Mouse (Mus musculus): ENCODE results near the gene Ppa1. TPM values are rescaled to one million over a fixed set of nuclear protein-coding genes. Genes with fewer than 3 reads are reported as not detected.
"Not testable (repeated sequence)": the region's sequence is repeated elsewhere in the genome, so short reads cannot be mapped to it uniquely, and the experiment has no call there.

Gene Ppa1
- polyA plus RNA-seq, 1 experiment from 2014 or later = 193 TPM

- H3K9me3 ChIP-seq (replicated peaks); H3K9ac ChIP-seq; H3K27ac ChIP-seq; H3K4me2 ChIP-seq; H3K36me3 ChIP-seq; H3K4me3 ChIP-seq (replicated peaks); ATAC-seq (replicated peaks; ENCODE audit: low FRiP score): not testable (repeated sequence)
- WGBS = 83% methylated on average over 3 of the region's 3 CpGs
- Histone ChIP-seq H3K27me3 (peaks cover 41% of the 10 kb centered on the region), H3K4me1 (peaks cover 22% of the 10 kb centered on the region)
Measured at GRCm38 (mm10) chr10:61623874-61624273, 24.5 kb upstream of the Ppa1 start.

GRCm38 (mm10) chr10:61624771-61625170, 23.6 kb upstream of the Ppa1 start:
- ATAC-seq (replicated peaks; ENCODE audit: low FRiP score) = no peak
- 14% methylated on average over 5 of the region's 5 CpGs for WGBS
- peak overlapping the region; percentile 42; the same call in 1 of the 2 replicates for H3K4me3 ChIP-seq (replicated peaks)
- no peak overlapping the region for H3K27ac ChIP-seq
- H3K4me1 ChIP-seq = peaks cover 22% of the 10 kb centered on the region
- no peaks in the 10 kb centered on the region for H3K36me3 ChIP-seq
- peak overlapping the region; percentile 82 for H3K4me2 ChIP-seq
- H3K9me3 ChIP-seq (replicated peaks) = no peaks in the 10 kb centered on the region
- H3K9ac ChIP-seq = peak overlapping the region; percentile 11; the same call in 1 of the 2 replicates
- peaks cover 39% of the 10 kb centered on the region for H3K27me3 ChIP-seq

GRCm38 (mm10) chr10:61625381-61626257, 22.7 kb upstream of the Ppa1 start:
- H3K27ac ChIP-seq = no peak overlapping the region
- ATAC-seq (replicated peaks; ENCODE audit: low FRiP score) = peak; percentile 58; the same call in 1 of the 2 replicates
- H3K36me3 ChIP-seq = no peaks in the 10 kb centered on the region
- no peaks in the 10 kb centered on the region for H3K9me3 ChIP-seq (replicated peaks)
- 3% methylated on average over 74 of the region's 74 CpGs for WGBS
- peaks cover 22% of the 10 kb centered on the region for H3K4me1 ChIP-seq
- H3K4me3 ChIP-seq (replicated peaks) = peak overlapping the region; percentile 42
- peaks cover 39% of the 10 kb centered on the region for H3K27me3 ChIP-seq
- H3K9ac ChIP-seq = peak overlapping the region; percentile 11; the same call in 1 of the 2 replicates
- peak overlapping the region; percentile 82 for H3K4me2 ChIP-seq

GRCm38 (mm10) chr10:61626551-61626950, 21.8 kb upstream of the Ppa1 start:
- WGBS = 90% methylated on average over 3 of the region's 3 CpGs
- ATAC-seq (replicated peaks; ENCODE audit: low FRiP score) = no peak

GRCm38 (mm10) chr10:61627195-61627937, 21.0 kb upstream of the Ppa1 start:
- no peak overlapping the region for H3K9ac ChIP-seq
- H3K36me3 ChIP-seq = no peaks in the 10 kb centered on the region
- no peak for ATAC-seq (replicated peaks; ENCODE audit: low FRiP score)
- WGBS = 63% methylated on average over 15 of the region's 15 CpGs
- peaks cover 39% of the 10 kb centered on the region for H3K27me3 ChIP-seq
- no peaks in the 10 kb centered on the region for H3K9me3 ChIP-seq (replicated peaks)
- H3K4me1 ChIP-seq = peaks cover 22% of the 10 kb centered on the region
- H3K4me2 ChIP-seq = no peak overlapping the region
- no peak overlapping the region for H3K4me3 ChIP-seq (replicated peaks)
- no peak overlapping the region for H3K27ac ChIP-seq

More at GRCm38 (mm10) chr10:61626551-61626950, 21.8 kb upstream of the Ppa1 start:
- Histone ChIP-seq H3K4me3 (replicated peaks) (no peak overlapping the region), H3K9ac (no peak overlapping the region), H3K9me3 (replicated peaks) (no peaks in the 10 kb centered on the region), H3K4me2 (no peak overlapping the region), H3K4me1 (peaks cover 22% of the 10 kb centered on the region), H3K27ac (no peak overlapping the region), H3K27me3 (peaks cover 39% of the 10 kb centered on the region), H3K36me3 (no peaks in the 10 kb centered on the region)

GRCm38 (mm10) chr10:61627938-61628250, 20.5 kb upstream of the Ppa1 start:
- no peaks in the 10 kb centered on the region for H3K9me3 ChIP-seq (replicated peaks)
- no peak overlapping the region for H3K4me3 ChIP-seq (replicated peaks)
- 65% methylated on average over 4 of the region's 4 CpGs for WGBS
- H3K4me2 ChIP-seq = no peak overlapping the region
- no peak overlapping the region for H3K9ac ChIP-seq
- peaks cover 39% of the 10 kb centered on the region for H3K27me3 ChIP-seq
- no peak for ATAC-seq (replicated peaks; ENCODE audit: low FRiP score)
- H3K4me1 ChIP-seq = peaks cover 22% of the 10 kb centered on the region
- no peaks in the 10 kb centered on the region for H3K36me3 ChIP-seq
- no peak overlapping the region for H3K27ac ChIP-seq

- WGBS = 57% methylated on average over 10 of the region's 10 CpGs
- no peak overlapping the region for H3K9ac ChIP-seq
- H3K27me3 ChIP-seq = no peaks in the 10 kb centered on the region
- no peak overlapping the region for H3K4me3 ChIP-seq (replicated peaks)
- ATAC-seq (replicated peaks; ENCODE audit: low FRiP score) = no peak
- no peak overlapping the region for H3K27ac ChIP-seq
- H3K4me2 ChIP-seq = no peak overlapping the region
- H3K4me1 ChIP-seq = no peaks in the 10 kb centered on the region
- H3K9me3 ChIP-seq (replicated peaks) = 0 out of 2 replicates have a peak, but pooled peaks cover 2% of the 10 kb centered on the region
- no peaks in the 10 kb centered on the region for H3K36me3 ChIP-seq
Measured at GRCm38 (mm10) chr10:61632445-61632844, 15.9 kb upstream of the Ppa1 start.

GRCm38 (mm10) chr10:61637055-61637454, 11.3 kb upstream of the Ppa1 start:
- 0 out of 2 replicates have a peak, but pooled peaks cover 2% of the 10 kb centered on the region for H3K9me3 ChIP-seq (replicated peaks)
- 77% methylated on average over 7 of the region's 7 CpGs for WGBS

GRCm38 (mm10) chr10:61640363-61640762, 8.0 kb upstream of the Ppa1 start:
- Histone ChIP-seq H3K4me1 (no peaks in the 10 kb centered on the region), H3K4me2 (no peak overlapping the region), H3K4me3 (replicated peaks) (no peak overlapping the region), H3K9me3 (replicated peaks) (0 out of 2 replicates have a peak, but pooled peaks cover 2% of the 10 kb centered on the region), H3K36me3 (no peaks in the 10 kb centered on the region), H3K27me3 (no peaks in the 10 kb centered on the region), H3K9ac (no peak overlapping the region), H3K27ac (no peak overlapping the region)
- 58% methylated on average over 4 of the region's 4 CpGs for WGBS
- ATAC-seq (replicated peaks; ENCODE audit: low FRiP score) = no peak

More at GRCm38 (mm10) chr10:61637055-61637454, 11.3 kb upstream of the Ppa1 start:
- no peak for ATAC-seq (replicated peaks; ENCODE audit: low FRiP score)
- no peak overlapping the region for H3K27ac ChIP-seq
- no peak overlapping the region for H3K4me2 ChIP-seq
- H3K4me1 ChIP-seq = no peaks in the 10 kb centered on the region
- H3K27me3 ChIP-seq = no peaks in the 10 kb centered on the region
- H3K9ac ChIP-seq = no peak overlapping the region
- no peaks in the 10 kb centered on the region for H3K36me3 ChIP-seq
- H3K4me3 ChIP-seq (replicated peaks) = no peak overlapping the region

GRCm38 (mm10) chr10:61646557-61646956, 1.8 kb upstream of the Ppa1 start:
- H3K4me2 ChIP-seq = no peak overlapping the region
- peaks cover 7% of the 10 kb centered on the region; the same call in 1 of the 2 replicates for H3K36me3 ChIP-seq
- H3K4me1 ChIP-seq = peaks cover 13% of the 10 kb centered on the region
- WGBS = 55% methylated on average over 7 of the region's 7 CpGs
- H3K4me3 ChIP-seq (replicated peaks) = no peak overlapping the region
- no peak overlapping the region for H3K27ac ChIP-seq
- ATAC-seq (replicated peaks; ENCODE audit: low FRiP score) = no peak
- H3K9ac ChIP-seq = no peak overlapping the region
- H3K9me3 ChIP-seq (replicated peaks) = no peaks in the 10 kb centered on the region
- no peaks in the 10 kb centered on the region for H3K27me3 ChIP-seq

- WGBS = 1% methylated on average over 46 of the region's 49 CpGs
- no peaks in the 10 kb centered on the region for H3K9me3 ChIP-seq (replicated peaks)
- ATAC-seq (replicated peaks; ENCODE audit: low FRiP score) = peak; percentile 13; the same call in 1 of the 2 replicates
Measured at GRCm38 (mm10) chr10:61648737-61649645, 639 bp downstream of the Ppa1 start.

More at GRCm38 (mm10) chr10:61648737-61649645, 639 bp downstream of the Ppa1 start:
- Histone ChIP-seq H3K27ac (peak overlapping the region; percentile 87), H3K36me3 (peaks cover 31% of the 10 kb centered on the region), H3K4me3 (replicated peaks) (peak overlapping the region; percentile 92), H3K27me3 (no peaks in the 10 kb centered on the region), H3K4me2 (peak overlapping the region; percentile 74), H3K9ac (peak overlapping the region; percentile 74), H3K4me1 (peaks cover 13% of the 10 kb centered on the region)

All from kidney, embryonic 15.5 days (tissue).